Mouse (Mus musculus): Measurements from ENCODE around the gene Ric1.

DNA sequence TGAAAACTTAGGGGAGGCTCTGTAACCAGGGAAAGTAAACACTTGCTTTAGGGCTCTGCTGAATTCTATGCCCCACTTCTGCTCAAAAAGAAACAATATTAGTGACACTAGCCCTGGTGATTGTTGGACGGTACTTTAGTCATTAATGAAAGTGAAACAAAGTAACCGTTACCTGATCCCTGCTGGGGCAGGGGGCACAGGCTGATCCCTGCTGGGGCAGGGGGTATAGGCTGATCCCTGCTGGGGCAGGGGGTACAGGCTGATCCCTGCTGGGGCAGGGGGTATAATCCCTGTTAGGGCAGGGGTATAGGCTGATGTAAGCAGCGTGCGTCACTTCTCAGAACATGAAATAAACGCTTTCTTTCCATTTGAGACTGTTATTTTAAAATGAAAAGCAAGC is 119.4 kb downstream of the Ric1 start:
- TF ChIP-seq CTCF (IDR thresholded peaks at IDR 0.05; ENCODE audit: low read depth, low read length) = no peak
- no peak for TF ChIP-seq GATA1 (IDR thresholded peaks at IDR 0.05; ENCODE audit: borderline replicate concordance, low read length)
